Mouse (Mus musculus) cerebellum, adult 2 months (tissue): ENCODE results near the gene Fgfr2.

Source experiments
- CTCF ChIP-seq: fragments of 200-500 bp; IDR thresholded peaks from 2 replicates; pipeline ENCODE4 v1.5.1; 2011; ENCODE audit warnings: low read depth, mild to moderate bottlenecking, control low read depth, low read length, moderate library complexity, borderline replicate concordance; ENCODE audit not compliant: insufficient read depth
- POLR2A ChIP-seq: fragments of 200-500 bp; IDR thresholded peaks from 2 replicates; pipeline ENCODE4 v1.6.1; 2011; ENCODE audit warnings: low read length, control low read depth, borderline replicate concordance; ENCODE audit not compliant: insufficient read depth

DNA sequence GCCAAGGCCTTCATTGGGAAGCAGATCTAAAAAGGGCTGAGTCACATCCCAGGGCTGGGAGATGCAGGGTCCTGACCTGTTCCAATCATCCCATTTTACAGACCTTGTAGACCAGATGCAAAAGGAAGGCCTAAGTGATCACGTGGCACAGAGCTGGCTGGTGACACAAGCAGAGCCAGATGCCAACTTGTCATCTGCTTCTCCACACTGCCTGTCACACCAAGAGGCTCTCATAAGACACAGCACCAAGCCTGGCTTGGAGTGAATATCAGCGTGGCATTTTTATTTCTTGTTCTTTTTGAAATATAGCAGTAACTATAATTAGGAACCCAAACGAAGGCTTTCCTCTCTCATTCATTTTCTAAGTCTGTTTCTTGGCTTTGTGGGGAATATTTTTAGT lies 858.4 kb downstream of the Fgfr2 start:
- TF ChIP-seq POLR2A (no peak), CTCF (no peak)
